Mouse (Mus musculus): ENCODE results near the gene Gng7. TPM values are rescaled to one million over a fixed set of nuclear protein-coding genes. Genes with fewer than 3 reads are reported as not detected.
"Not testable (repeated sequence)": the region's sequence is repeated elsewhere in the genome, so short reads cannot be mapped to it uniquely, and the experiment has no call there.

Gene Gng7
- polyA plus RNA-seq, 1 experiment = 0.63 TPM

GRCm38 (mm10) chr10:81055169-81055568 lies 40.4 kb upstream of the Gng7 start:
- no peak for DNase-seq
- no peak overlapping the region for H3K27ac ChIP-seq (ENCODE audit: control insufficient read depth, insufficient read depth, low read length)
- TF ChIP-seq CTCF (IDR thresholded peaks at IDR 0.05; ENCODE audit: borderline replicate concordance, control insufficient read depth, extremely low read depth, insufficient read depth, low read length, poor library complexity) = no peak
- no peak for TF ChIP-seq POLR2A (IDR thresholded peaks at IDR 0.05; ENCODE audit: control insufficient read depth, extremely low read depth, insufficient read depth, low read length, poor library complexity)
- no peaks in the 10 kb centered on the region for H3K27me3 ChIP-seq (ENCODE audit: control insufficient read depth, insufficient read depth, low read length)
- WGBS = 95% methylated on average over 6 of the region's 6 CpGs
- no peak overlapping the region for H3K4me3 ChIP-seq (ENCODE audit: control insufficient read depth, insufficient read depth, low read length)
- peaks cover 35% of the 10 kb centered on the region for H3K4me1 ChIP-seq (replicated peaks; ENCODE audit: control insufficient read depth, insufficient read depth, low read length)
- H3K36me3 ChIP-seq (ENCODE audit: control insufficient read depth, insufficient read depth, low read length) = peaks cover 13% of the 10 kb centered on the region

- Histone ChIP-seq H3K4me1 (replicated peaks; ENCODE audit: control insufficient read depth, insufficient read depth, low read length) (peaks cover 21% of the 10 kb centered on the region), H3K27ac (ENCODE audit: control insufficient read depth, insufficient read depth, low read length) (no peak overlapping the region), H3K36me3 (ENCODE audit: control insufficient read depth, insufficient read depth, low read length) (peaks cover 30% of the 10 kb centered on the region), H3K4me3 (ENCODE audit: control insufficient read depth, insufficient read depth, low read length) (no peak overlapping the region), H3K27me3 (ENCODE audit: control insufficient read depth, insufficient read depth, low read length) (no peaks in the 10 kb centered on the region)
- WGBS = 93% methylated on average over 5 of the region's 5 CpGs
- TF ChIP-seq CTCF (IDR thresholded peaks at IDR 0.05; ENCODE audit: borderline replicate concordance, control insufficient read depth, extremely low read depth, insufficient read depth, low read length, poor library complexity) (no peak), POLR2A (IDR thresholded peaks at IDR 0.05; ENCODE audit: control insufficient read depth, extremely low read depth, insufficient read depth, low read length, poor library complexity) (no peak)
- no peak for DNase-seq
These were observed 37.8 kb upstream of the Gng7 start for GRCm38 (mm10) chr10:81052577-81052976.

- H3K36me3 ChIP-seq (ENCODE audit: control insufficient read depth, insufficient read depth, low read length) = peaks cover 39% of the 10 kb centered on the region
- no peak overlapping the region for H3K4me3 ChIP-seq (ENCODE audit: control insufficient read depth, insufficient read depth, low read length)
- H3K27ac ChIP-seq (ENCODE audit: control insufficient read depth, insufficient read depth, low read length) = no peak overlapping the region
- TF ChIP-seq CTCF (IDR thresholded peaks at IDR 0.05; ENCODE audit: borderline replicate concordance, control insufficient read depth, extremely low read depth, insufficient read depth, low read length, poor library complexity) (no peak), POLR2A (IDR thresholded peaks at IDR 0.05; ENCODE audit: control insufficient read depth, extremely low read depth, insufficient read depth, low read length, poor library complexity) (no peak)
- no peaks in the 10 kb centered on the region for H3K27me3 ChIP-seq (ENCODE audit: control insufficient read depth, insufficient read depth, low read length)
- peaks cover 7% of the 10 kb centered on the region for H3K4me1 ChIP-seq (replicated peaks; ENCODE audit: control insufficient read depth, insufficient read depth, low read length)
- no peak for DNase-seq
- 97% methylated on average over 6 of the region's 6 CpGs for WGBS
These were observed 36.4 kb upstream of the Gng7 start for GRCm38 (mm10) chr10:81051133-81051532.

GRCm38 (mm10) chr10:81050645-81051044 lies 35.9 kb upstream of the Gng7 start:
- H3K36me3 ChIP-seq (ENCODE audit: control insufficient read depth, insufficient read depth, low read length) = peaks cover 44% of the 10 kb centered on the region
- WGBS = 83% methylated on average over 4 of the region's 4 CpGs
- DNase-seq = peak; percentile 39

GRCm38 (mm10) chr10:81045246-81045645 lies 30.5 kb upstream of the Gng7 start:
- peaks cover 40% of the 10 kb centered on the region for H3K36me3 ChIP-seq (ENCODE audit: control insufficient read depth, insufficient read depth, low read length)
- not testable (repeated sequence) for H3K4me3 ChIP-seq (ENCODE audit: control insufficient read depth, insufficient read depth, low read length); H3K27ac ChIP-seq (ENCODE audit: control insufficient read depth, insufficient read depth, low read length); H3K4me1 ChIP-seq (replicated peaks; ENCODE audit: control insufficient read depth, insufficient read depth, low read length); DNase-seq; H3K27me3 ChIP-seq (ENCODE audit: control insufficient read depth, insufficient read depth, low read length)
- 94% methylated on average over 14 of the region's 14 CpGs for WGBS

More at GRCm38 (mm10) chr10:81050645-81051044, 35.9 kb upstream of the Gng7 start:
- H3K4me1 ChIP-seq (replicated peaks; ENCODE audit: control insufficient read depth, insufficient read depth, low read length) = peaks cover 2% of the 10 kb centered on the region; the same call in 1 of the 2 replicates
- H3K4me3 ChIP-seq (ENCODE audit: control insufficient read depth, insufficient read depth, low read length) = no peak overlapping the region
- TF ChIP-seq POLR2A (IDR thresholded peaks at IDR 0.05; ENCODE audit: control insufficient read depth, extremely low read depth, insufficient read depth, low read length, poor library complexity) (no peak), CTCF (IDR thresholded peaks at IDR 0.05; ENCODE audit: borderline replicate concordance, control insufficient read depth, extremely low read depth, insufficient read depth, low read length, poor library complexity) (peak; percentile 9; the same call in 1 of the 2 replicates)
- no peak overlapping the region for H3K27ac ChIP-seq (ENCODE audit: control insufficient read depth, insufficient read depth, low read length)
- no peaks in the 10 kb centered on the region for H3K27me3 ChIP-seq (ENCODE audit: control insufficient read depth, insufficient read depth, low read length)

- 30% methylated on average over 13 of the region's 13 CpGs for WGBS
- Histone ChIP-seq H3K4me3 (ENCODE audit: control insufficient read depth, insufficient read depth, low read length) (no peak overlapping the region), H3K27ac (ENCODE audit: control insufficient read depth, insufficient read depth, low read length) (no peak overlapping the region), H3K4me1 (replicated peaks; ENCODE audit: control insufficient read depth, insufficient read depth, low read length) (peaks cover 2% of the 10 kb centered on the region; the same call in 1 of the 2 replicates), H3K36me3 (ENCODE audit: control insufficient read depth, insufficient read depth, low read length) (peaks cover 15% of the 10 kb centered on the region), H3K27me3 (ENCODE audit: control insufficient read depth, insufficient read depth, low read length) (no peaks in the 10 kb centered on the region)
- peak; percentile 71; the same call in 1 of the 2 replicates for TF ChIP-seq CTCF (IDR thresholded peaks at IDR 0.05; ENCODE audit: borderline replicate concordance, control insufficient read depth, extremely low read depth, insufficient read depth, low read length, poor library complexity)
- TF ChIP-seq POLR2A (IDR thresholded peaks at IDR 0.05; ENCODE audit: control insufficient read depth, extremely low read depth, insufficient read depth, low read length, poor library complexity) = no peak
- DNase-seq = peak; percentile 77
These were observed 26.9 kb upstream of the Gng7 start for GRCm38 (mm10) chr10:81041458-81042175.
